Mouse (Mus musculus) megakaryocyte, embryonic 14.5 days (primary cell): ENCODE data around the gene Ccdc130.

Experiments
- FLI1 ChIP-seq: IDR thresholded peaks from 2 replicates; pipeline ENCODE4 v1.6.1; 2012; ENCODE audit warnings: low read length, inconsistent platforms, mixed read lengths
- GATA1 ChIP-seq: IDR thresholded peaks from 3 replicates; pipeline ENCODE4 v1.6.1; 2012; ENCODE audit warnings: mixed read lengths, low read length, inconsistent platforms, borderline replicate concordance

- no peak for TF ChIP-seq GATA1
- TF ChIP-seq FLI1, result no peak
These were observed 14.5 kb upstream of the Ccdc130 start for GRCm38 (mm10) chr8:84284608-84285063.
